Mouse (Mus musculus) stomach, postnatal 0 days (tissue): ENCODE measurements around the gene Grhl1. TPM values are rescaled to one million over a fixed set of nuclear protein-coding genes. Genes with fewer than 3 reads are reported as not detected.

Experiments used
- ATAC-seq: fragments of 200-750 bp; cut with Nextera tagmentation; 2 replicates; pipeline ENCODE4 v1.8.0; 2017; ENCODE audit not compliant: low FRiP score, low TSS enrichment
- DNase-seq: peaks from one replicate; pipeline ENCODE4 v3.0.0-alpha.2; 2016; ENCODE audit warnings: low spot score
- H3K27ac ChIP-seq: fragments of 300-500 bp; sonication (generic); replicated peaks from 2 replicates; pipeline ENCODE4 v1.5.1; 2014; ENCODE audit warnings: mild to moderate bottlenecking, control low read depth
- H3K27me3 ChIP-seq: fragments of 300-500 bp; sonication (generic); 2 replicates; pipeline ENCODE4 v1.6.1; 2014; ENCODE audit warnings: low read length; ENCODE audit not compliant: control insufficient read depth, insufficient read depth
- H3K36me3 ChIP-seq: fragments of 300-500 bp; sonication (generic); 2 replicates; pipeline ENCODE4 v1.6.1; 2014; ENCODE audit warnings: low read length, mixed read lengths; ENCODE audit not compliant: control insufficient read depth, insufficient read depth
- H3K4me1 ChIP-seq: fragments of 300-500 bp; sonication (generic); replicated peaks from 2 replicates; pipeline ENCODE4 v1.6.1; 2014; ENCODE audit warnings: antibody characterized with exemption; ENCODE audit not compliant: control insufficient read depth, insufficient read depth
- H3K4me2 ChIP-seq: fragments of 300-500 bp; sonication (generic); replicated peaks from 2 replicates; pipeline ENCODE4 v1.6.1; 2014; ENCODE audit warnings: low read depth, mild to moderate bottlenecking, control low read depth, moderate library complexity
- H3K4me3 ChIP-seq: fragments of 300-500 bp; sonication (generic); 2 replicates; pipeline ENCODE4 v1.5.1; 2014; ENCODE audit warnings: low read depth, low read length, control low read depth
- H3K9ac ChIP-seq: fragments of 300-500 bp; sonication (generic); 2 replicates; pipeline ENCODE4 v1.6.1; 2014; ENCODE audit warnings: mild to moderate bottlenecking, low read length, control low read depth, mixed read lengths
- H3K9me3 ChIP-seq: fragments of 300-500 bp; sonication (generic); 2 replicates; pipeline ENCODE4 v1.6.1; 2016; ENCODE audit warnings: low read length; ENCODE audit not compliant: control insufficient read depth
- CTCF ChIP-seq: IDR thresholded peaks from 2 replicates; pipeline ENCODE4 v1.5.1; 2016; ENCODE audit warnings: antibody characterized with exemption, low read depth, mild to moderate bottlenecking, moderate library complexity
- EP300 ChIP-seq: optimal IDR thresholded peaks from 2 replicates; pipeline ENCODE3; 2016; ENCODE audit warnings: antibody characterized with exemption
- WGBS: fragments of 180-500 bp; shearing (Covaris S2); extraction: QIAGEN DNeasy Blood & Tissue Kit; methylation state at CpG from one replicate; pipeline ENCODE4 v1.1.7; 2014; 5-methylcytosine and 5-hydroxymethylcytosine counted together
- polyA plus RNA-seq: library from polyadenylated mRNA; unstranded; fragments of >200 nt; fragmentation: Nextera tagmentation; extraction: Ambion mirVana; gene quantifications from 2 replicates; pipeline ENCODE4 v1.2.1, GENCODE M21; 2015

The Grhl1 gene
- polyA plus RNA-seq, 1 experiment from 2014 or later = 28.9 TPM

DNA sequence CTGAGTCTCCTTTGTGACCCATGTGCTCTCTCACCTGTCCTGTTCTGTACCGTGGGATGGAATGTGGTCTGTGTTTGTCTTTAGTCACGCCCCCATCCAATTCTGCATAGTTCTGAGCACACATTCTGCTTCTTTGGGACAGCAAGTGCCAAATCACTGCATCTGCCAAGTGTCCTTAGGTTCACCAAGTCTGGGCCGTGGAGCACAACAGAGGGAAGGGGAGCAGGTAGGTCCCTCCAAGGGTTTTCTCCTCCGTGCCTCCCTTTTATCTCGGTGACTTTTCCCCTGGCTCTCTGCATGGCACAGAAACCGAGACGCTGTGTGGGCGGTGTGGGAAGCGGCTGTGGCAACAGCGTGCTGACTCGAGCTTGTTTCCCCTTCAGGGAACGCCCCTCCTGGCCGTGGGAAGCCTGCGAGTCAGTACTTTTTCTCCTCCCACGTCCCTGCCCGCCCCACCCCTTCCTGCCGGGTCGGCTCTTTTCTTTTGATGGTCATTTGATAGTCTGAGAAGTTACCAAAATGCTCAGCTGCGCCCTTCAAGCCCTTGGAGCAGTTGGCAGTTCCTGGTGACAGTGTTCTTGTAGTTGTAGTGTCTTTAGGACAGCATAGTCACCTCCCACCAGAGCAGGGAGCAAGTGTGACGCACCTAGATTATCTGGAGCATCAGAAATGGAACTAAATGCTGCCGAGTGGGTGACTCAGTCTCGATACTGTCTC, 21.0 kb downstream of the Grhl1 start:
- Histone ChIP-seq H3K4me2 (peak overlapping the region; percentile 57), H3K9me3 (no peaks in the 10 kb centered on the region), H3K4me1 (peaks cover 4% of the 10 kb centered on the region; the same call in 1 of the 2 replicates), H3K36me3 (no peaks in the 10 kb centered on the region), H3K4me3 (peak overlapping the region; percentile 25), H3K27me3 (no peaks in the 10 kb centered on the region), H3K27ac (peak overlapping the region; percentile 73), H3K9ac (no peak overlapping the region)
- TF ChIP-seq CTCF (peak; percentile 17; the same call in 1 of the 2 replicates), EP300 (no peak)
- WGBS = 5% methylated on average over 22 of the region's 22 CpGs
- ATAC-seq (peak; percentile 87), DNase-seq (peak; percentile 85)

DNA sequence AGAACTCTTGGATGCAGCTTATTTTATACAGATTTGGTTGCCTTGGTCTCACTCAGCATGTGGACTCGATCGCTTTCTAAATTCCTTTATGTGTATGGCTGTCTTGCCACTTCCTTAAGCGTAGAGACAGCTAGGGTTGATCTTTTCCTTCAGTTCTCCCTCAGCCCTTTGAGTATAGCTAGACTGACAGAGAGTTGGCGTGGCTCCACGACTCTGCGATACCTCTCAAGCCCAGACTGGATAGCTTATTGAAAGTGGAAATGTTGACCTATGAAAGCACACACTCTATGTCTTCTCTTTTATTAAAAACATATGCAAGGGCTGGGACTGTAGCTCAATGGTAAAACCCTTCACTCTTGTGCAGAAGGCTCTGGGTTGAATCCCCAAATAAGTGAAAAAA, 25.3 kb downstream of the Grhl1 start:
- TF ChIP-seq EP300 = no peak
- Histone ChIP-seq H3K27ac (peak overlapping the region; percentile 36; the same call in 1 of the 2 replicates), H3K4me1 (peaks cover 4% of the 10 kb centered on the region; the same call in 1 of the 2 replicates), H3K9me3 (no peaks in the 10 kb centered on the region), H3K27me3 (no peaks in the 10 kb centered on the region), H3K4me2 (no peak overlapping the region), H3K36me3 (no peaks in the 10 kb centered on the region), H3K4me3 (no peak overlapping the region), H3K9ac (no peak overlapping the region)
- WGBS = 48% methylated on average over 6 of the region's 6 CpGs
- DNase-seq = no peak
- ATAC-seq = no peak

DNA sequence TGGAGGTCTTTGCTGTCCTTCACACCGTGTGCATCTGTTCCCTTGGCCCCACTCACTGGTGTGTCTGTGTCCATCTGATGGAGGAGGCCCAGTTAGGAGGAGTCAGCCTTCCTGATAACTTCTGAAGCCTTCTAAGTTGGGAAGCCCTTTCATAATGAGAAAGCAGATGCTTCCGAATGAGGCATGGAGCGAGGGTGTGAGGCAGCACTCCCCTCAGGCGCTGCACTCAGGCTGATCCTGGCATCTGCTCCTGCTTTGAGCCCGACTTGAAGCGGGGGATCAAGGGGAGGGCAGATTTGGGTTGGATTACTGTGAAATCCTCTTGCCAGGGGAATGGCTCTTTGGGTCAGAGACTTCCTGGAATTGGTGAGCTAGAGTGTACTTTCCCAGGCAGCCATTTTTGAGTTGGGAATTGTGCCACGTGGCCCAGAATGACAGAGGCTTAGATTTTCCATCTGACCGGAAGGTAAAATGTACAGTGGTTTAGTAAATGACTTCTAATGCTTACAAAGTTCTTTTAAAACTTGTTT, 27.3 kb downstream of the Grhl1 start:
- H3K36me3 ChIP-seq = no peaks in the 10 kb centered on the region
- no peaks in the 10 kb centered on the region for H3K27me3 ChIP-seq
- H3K4me3 ChIP-seq = no peak overlapping the region
- no peaks in the 10 kb centered on the region for H3K9me3 ChIP-seq
- ATAC-seq = no peak
- H3K9ac ChIP-seq = no peak overlapping the region
- H3K4me2 ChIP-seq = no peak overlapping the region
- TF ChIP-seq CTCF = no peak
- no peak for TF ChIP-seq EP300
- DNase-seq = no peak
- no peaks in the 10 kb centered on the region for H3K4me1 ChIP-seq
- H3K27ac ChIP-seq = no peak overlapping the region
- WGBS = 51% methylated on average over 8 of the region's 8 CpGs

DNA sequence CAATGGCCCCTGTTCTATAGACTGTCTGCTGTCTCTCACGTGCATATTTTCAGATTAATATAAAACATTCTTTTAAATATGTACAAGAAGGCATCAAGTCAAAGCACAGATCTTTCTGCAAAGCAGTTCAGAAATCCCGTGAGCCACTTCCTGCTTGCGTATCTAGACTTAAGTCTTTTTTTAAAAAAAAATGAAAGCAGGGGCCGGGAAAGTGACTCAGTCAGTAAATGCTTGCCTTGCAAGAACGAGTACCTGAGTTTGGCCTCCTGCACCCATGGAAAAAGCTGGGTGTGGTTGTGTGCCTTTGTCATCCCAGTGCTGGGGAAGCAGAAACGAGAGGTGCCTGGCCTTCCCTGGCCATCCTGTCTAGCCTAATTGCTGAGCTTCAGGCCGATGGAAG, 28.0 kb downstream of the Grhl1 start:
- H3K4me3 ChIP-seq = no peak overlapping the region
- 0 out of 2 replicates have a peak, but pooled peaks have one; percentile 27 for ATAC-seq
- H3K9ac ChIP-seq = no peak overlapping the region
- 62% methylated on average over 7 of the region's 7 CpGs for WGBS
- no peaks in the 10 kb centered on the region for H3K36me3 ChIP-seq
- no peaks in the 10 kb centered on the region for H3K9me3 ChIP-seq
- no peak overlapping the region for H3K4me2 ChIP-seq
- no peaks in the 10 kb centered on the region for H3K4me1 ChIP-seq
- no peak for DNase-seq
- no peak overlapping the region for H3K27ac ChIP-seq
- no peaks in the 10 kb centered on the region for H3K27me3 ChIP-seq
- TF ChIP-seq EP300 = no peak
- TF ChIP-seq CTCF = no peak

DNA sequence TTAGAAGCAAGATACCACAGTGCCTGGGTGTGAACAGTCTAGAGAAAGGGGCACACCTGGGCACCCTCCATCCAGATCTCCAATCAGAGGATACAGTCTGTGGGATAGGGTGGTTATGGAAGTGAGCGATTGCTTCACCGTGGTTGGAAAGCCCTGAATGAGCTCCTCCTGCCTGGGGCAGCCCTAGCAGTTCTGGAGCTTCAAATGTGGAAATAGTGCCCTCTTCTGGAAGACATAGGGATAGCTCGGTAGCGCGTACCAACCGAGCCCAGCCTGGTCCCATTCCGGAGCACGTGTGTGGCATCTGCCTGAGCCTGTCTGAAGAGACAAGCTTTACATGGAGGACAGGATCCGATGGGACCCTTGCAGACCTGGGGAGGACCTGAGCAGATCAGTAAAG, 28.7 kb downstream of the Grhl1 start:
- H3K9ac ChIP-seq = no peak overlapping the region
- no peaks in the 10 kb centered on the region for H3K9me3 ChIP-seq
- ATAC-seq = peak; percentile 85
- 7% methylated on average over 9 of the region's 9 CpGs for WGBS
- H3K36me3 ChIP-seq = no peaks in the 10 kb centered on the region
- no peak overlapping the region for H3K27ac ChIP-seq
- peak; percentile 77 for DNase-seq
- no peaks in the 10 kb centered on the region for H3K27me3 ChIP-seq
- TF ChIP-seq EP300 (no peak), CTCF (peak; percentile 92)
- no peak overlapping the region for H3K4me2 ChIP-seq
- no peaks in the 10 kb centered on the region for H3K4me1 ChIP-seq
- no peak overlapping the region for H3K4me3 ChIP-seq

DNA sequence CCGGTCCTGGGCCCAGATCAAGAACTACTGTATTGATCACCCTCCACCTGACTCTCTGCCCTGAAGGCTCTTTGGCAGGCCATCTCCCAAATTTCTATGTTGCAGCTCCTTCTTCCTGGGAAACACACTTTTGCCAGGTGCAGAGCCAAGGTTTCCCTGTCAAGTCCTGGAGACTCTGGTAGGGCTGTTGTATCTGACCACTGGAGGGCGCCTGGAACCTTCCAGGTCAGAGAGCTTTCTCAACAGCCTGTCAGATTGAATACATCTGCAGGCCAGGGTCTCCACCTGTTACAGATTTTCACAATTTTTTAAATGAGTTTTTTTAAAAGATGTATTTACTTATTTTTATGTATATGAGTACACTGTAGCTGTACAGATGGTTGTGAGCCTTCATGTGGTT, 31.2 kb downstream of the Grhl1 start:
- H3K27ac ChIP-seq = no peak overlapping the region
- H3K4me3 ChIP-seq = no peak overlapping the region
- no peak overlapping the region for H3K4me2 ChIP-seq
- 28% methylated on average over 2 of the region's 2 CpGs for WGBS
- ATAC-seq (peak; percentile 31; the same call in 1 of the 2 replicates), DNase-seq (peak; percentile 83)
- H3K27me3 ChIP-seq = no peaks in the 10 kb centered on the region
- no peak for TF ChIP-seq EP300
- TF ChIP-seq CTCF = peak; percentile 84
- no peaks in the 10 kb centered on the region for H3K9me3 ChIP-seq
- no peaks in the 10 kb centered on the region for H3K36me3 ChIP-seq
- no peaks in the 10 kb centered on the region for H3K4me1 ChIP-seq
- no peak overlapping the region for H3K9ac ChIP-seq
